Mouse (Mus musculus): ENCODE data around the gene Pxylp1. TPM values are rescaled to one million over a fixed set of nuclear protein-coding genes. Genes with fewer than 3 reads are reported as not detected.

The Pxylp1 gene
- polyA plus RNA-seq, 1 experiment: 8.6 TPM

DNA sequence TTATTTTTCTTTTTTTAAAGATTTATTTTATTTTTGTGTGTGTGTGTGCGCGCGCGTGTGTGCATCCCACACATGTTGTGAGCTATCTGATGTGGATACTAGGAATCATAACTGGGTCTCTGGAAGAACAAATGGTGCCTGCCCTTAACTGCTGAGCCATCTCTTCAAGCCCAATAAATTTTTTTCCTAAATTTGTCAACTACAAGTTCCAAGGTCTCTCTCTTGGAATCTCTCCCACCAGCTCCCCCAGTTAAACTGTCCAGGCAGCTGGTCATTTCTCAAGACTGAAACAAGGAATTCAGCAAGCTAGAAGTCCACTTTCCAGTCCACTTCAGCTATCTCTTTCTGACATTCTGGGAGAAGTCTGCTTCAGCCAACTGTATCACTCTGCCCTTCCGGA is 26.3 kb downstream of the Pxylp1 start:
- no peak for DNase-seq
- no peak overlapping the region for H3K4me3 ChIP-seq (replicated peaks; ENCODE audit: extremely low read depth, low read depth, low read length)
- no peak for TF ChIP-seq POLR2A (IDR thresholded peaks at IDR 0.05; ENCODE audit: borderline replicate concordance, extremely low read depth, low read depth, low read length)
- TF ChIP-seq CTCF (IDR thresholded peaks at IDR 0.05; ENCODE audit: insufficient read depth, low read length): no peak
- no peaks in the 10 kb centered on the region for H3K4me1 ChIP-seq (ENCODE audit: control insufficient read depth, insufficient read depth, low read length)
- 94% methylated on average over 5 of the region's 5 CpGs for WGBS

- DNase-seq: no peak
- Histone ChIP-seq H3K4me3 (replicated peaks; ENCODE audit: extremely low read depth, low read depth, low read length) (no peak overlapping the region), H3K4me1 (ENCODE audit: control insufficient read depth, insufficient read depth, low read length) (no peaks in the 10 kb centered on the region)
- WGBS: 82% methylated on average over 16 of the region's 16 CpGs
- TF ChIP-seq POLR2A (IDR thresholded peaks at IDR 0.05; ENCODE audit: borderline replicate concordance, extremely low read depth, low read depth, low read length) (no peak), CTCF (IDR thresholded peaks at IDR 0.05; ENCODE audit: insufficient read depth, low read length) (no peak)
Measured at GRCm38 (mm10) chr9:96865473-96866050, 26.9 kb downstream of the Pxylp1 start.

- Histone ChIP-seq H3K4me3 (replicated peaks; ENCODE audit: extremely low read depth, low read depth, low read length) (no peak overlapping the region), H3K4me1 (ENCODE audit: control insufficient read depth, insufficient read depth, low read length) (no peaks in the 10 kb centered on the region)
- DNase-seq: no peak
- TF ChIP-seq CTCF (IDR thresholded peaks at IDR 0.05; ENCODE audit: insufficient read depth, low read length) (no peak), POLR2A (IDR thresholded peaks at IDR 0.05; ENCODE audit: borderline replicate concordance, extremely low read depth, low read depth, low read length) (no peak)
- 59% methylated on average over 3 of the region's 3 CpGs for WGBS
Measured at GRCm38 (mm10) chr9:96863539-96863938, 28.9 kb downstream of the Pxylp1 start.

GRCm38 (mm10) chr9:96862836-96863235 is 29.6 kb downstream of the Pxylp1 start:
- Histone ChIP-seq H3K4me1 (ENCODE audit: control insufficient read depth, insufficient read depth, low read length) (no peaks in the 10 kb centered on the region), H3K4me3 (replicated peaks; ENCODE audit: extremely low read depth, low read depth, low read length) (no peak overlapping the region)
- 43% methylated on average over 4 of the region's 4 CpGs for WGBS
- no peak for DNase-seq
- no peak for TF ChIP-seq CTCF (IDR thresholded peaks at IDR 0.05; ENCODE audit: insufficient read depth, low read length)
- TF ChIP-seq POLR2A (IDR thresholded peaks at IDR 0.05; ENCODE audit: borderline replicate concordance, extremely low read depth, low read depth, low read length): no peak

- Histone ChIP-seq H3K4me1 (ENCODE audit: control insufficient read depth, insufficient read depth, low read length) (no peaks in the 10 kb centered on the region), H3K4me3 (replicated peaks; ENCODE audit: extremely low read depth, low read depth, low read length) (no peak overlapping the region)
- WGBS: 65% methylated on average over 10 of the region's 10 CpGs
- TF ChIP-seq CTCF (IDR thresholded peaks at IDR 0.05; ENCODE audit: insufficient read depth, low read length): no peak
- no peak for TF ChIP-seq POLR2A (IDR thresholded peaks at IDR 0.05; ENCODE audit: borderline replicate concordance, extremely low read depth, low read depth, low read length)
- DNase-seq: no peak
Measured at GRCm38 (mm10) chr9:96861092-96861487, 31.4 kb downstream of the Pxylp1 start.

GRCm38 (mm10) chr9:96860380-96861091 is 31.9 kb downstream of the Pxylp1 start:
- DNase-seq: no peak
- Histone ChIP-seq H3K4me1 (ENCODE audit: control insufficient read depth, insufficient read depth, low read length) (no peaks in the 10 kb centered on the region), H3K4me3 (replicated peaks; ENCODE audit: extremely low read depth, low read depth, low read length) (no peak overlapping the region)
- WGBS: 80% methylated on average over 5 of the region's 5 CpGs
- TF ChIP-seq CTCF (IDR thresholded peaks at IDR 0.05; ENCODE audit: insufficient read depth, low read length) (no peak), POLR2A (IDR thresholded peaks at IDR 0.05; ENCODE audit: borderline replicate concordance, extremely low read depth, low read depth, low read length) (no peak)

DNA sequence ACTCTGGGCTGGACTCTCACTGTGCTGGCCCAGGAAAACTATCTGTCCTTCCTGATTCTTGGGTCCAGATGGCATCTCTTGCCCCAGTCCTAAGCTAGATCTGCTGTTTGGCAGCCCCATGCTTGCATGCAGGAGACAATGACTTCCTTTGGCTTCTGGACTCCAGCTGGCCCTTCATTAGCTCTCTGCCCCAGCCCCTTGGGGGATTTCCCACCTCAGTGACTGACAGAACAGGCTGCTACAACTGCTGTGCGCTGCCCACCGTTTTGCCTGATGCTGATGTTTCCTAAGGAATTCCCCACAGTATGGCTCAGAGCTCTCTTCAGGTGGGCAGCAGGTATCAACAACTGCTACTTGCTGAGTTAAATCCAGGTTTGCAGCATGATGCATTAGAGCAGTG is 33.4 kb downstream of the Pxylp1 start:
- WGBS: 71% methylated on average over 2 of the region's 2 CpGs
- H3K4me1 ChIP-seq (ENCODE audit: control insufficient read depth, insufficient read depth, low read length): no peaks in the 10 kb centered on the region
- H3K4me3 ChIP-seq (replicated peaks; ENCODE audit: extremely low read depth, low read depth, low read length): no peak overlapping the region
- no peak for DNase-seq
- TF ChIP-seq POLR2A (IDR thresholded peaks at IDR 0.05; ENCODE audit: borderline replicate concordance, extremely low read depth, low read depth, low read length) (no peak), CTCF (IDR thresholded peaks at IDR 0.05; ENCODE audit: insufficient read depth, low read length) (no peak)

- no peak for TF ChIP-seq POLR2A (IDR thresholded peaks at IDR 0.05; ENCODE audit: borderline replicate concordance, extremely low read depth, low read depth, low read length)
- no peak for TF ChIP-seq CTCF (IDR thresholded peaks at IDR 0.05; ENCODE audit: insufficient read depth, low read length)
- Histone ChIP-seq H3K4me3 (replicated peaks; ENCODE audit: extremely low read depth, low read depth, low read length) (no peak overlapping the region), H3K4me1 (ENCODE audit: control insufficient read depth, insufficient read depth, low read length) (no peaks in the 10 kb centered on the region)
- DNase-seq: no peak
- WGBS: 77% methylated on average over 4 of the region's 4 CpGs
Measured at GRCm38 (mm10) chr9:96857838-96858237, 34.6 kb downstream of the Pxylp1 start.

GRCm38 (mm10) chr9:96853300-96854186 is 38.9 kb downstream of the Pxylp1 start:
- TF ChIP-seq CTCF (IDR thresholded peaks at IDR 0.05; ENCODE audit: insufficient read depth, low read length) (no peak), POLR2A (IDR thresholded peaks at IDR 0.05; ENCODE audit: borderline replicate concordance, extremely low read depth, low read depth, low read length) (no peak)
- 77% methylated on average over 16 of the region's 16 CpGs for WGBS
- no peak for DNase-seq
- H3K4me1 ChIP-seq (ENCODE audit: control insufficient read depth, insufficient read depth, low read length): peaks cover 5% of the 10 kb centered on the region
- H3K4me3 ChIP-seq (replicated peaks; ENCODE audit: extremely low read depth, low read depth, low read length): no peak overlapping the region
